Comparison of ENCODE assay signal across 9 mouse cellular contexts in genomic region chr2:129879817-129880216, GRCm38 (mm10).
DNase-seq lines count a peak whose midpoint lies in the region; ATAC-seq and TF ChIP-seq lines count a peak whose summit lies in the region.
"Had no signal": no experiment of that assay in that cellular context is flagged by ENCODE, and none has a peak within 500 bp of the region (broad histone marks: within the 10 kb centered on the region; RNA-seq: fewer than 3 reads in every experiment).

No protein-coding gene starts in this region.

- H3K36me3 ChIP-seq in kidney, embryonic 14.5 days (ENCODE audit: control insufficient read depth, insufficient read depth, low read length): no peaks in the 10 kb centered on the region
- H3K36me3 ChIP-seq in forebrain, embryonic 12.5 days (replicated peaks): no peaks in the 10 kb centered on the region
- H3K36me3 ChIP-seq: limb, embryonic 13.5 days had no signal

- no peak for TF ChIP-seq POLR2A in bone marrow macrophage, adult 2 months (IDR thresholded peaks at IDR 0.05; ENCODE audit: borderline replicate concordance, low read depth, low read length)

- H3K27me3 ChIP-seq in kidney, embryonic 14.5 days (ENCODE audit: control insufficient read depth, insufficient read depth, low read length): no peaks in the 10 kb centered on the region
- H3K27me3 ChIP-seq in forebrain, embryonic 12.5 days: no peaks in the 10 kb centered on the region
- H3K27me3 ChIP-seq: limb, embryonic 13.5 days had no signal

- H3K4me1 ChIP-seq in kidney, embryonic 14.5 days (ENCODE audit: control insufficient read depth, insufficient read depth, low read length): no peaks in the 10 kb centered on the region
- peaks cover 5% of the 10 kb centered on the region; the same call in 1 of the 2 replicates for H3K4me1 ChIP-seq in bone marrow macrophage, adult 2 months (ENCODE audit: control insufficient read depth, insufficient read depth, low read length)
- H3K4me1 ChIP-seq in forebrain, embryonic 12.5 days: no peaks in the 10 kb centered on the region
- H3K4me1 ChIP-seq: limb, embryonic 13.5 days had no signal

- intact Hi-C loops in left cerebral cortex, postnatal 36 days (cut with DNase I): loop anchor here (5.0 kb wide), 1 partner anchor 287 kb away; no protein-coding TSS in a partner anchor

- H3K27ac ChIP-seq in kidney, embryonic 14.5 days (ENCODE audit: low read depth, low read length): no peak overlapping the region
- H3K27ac ChIP-seq in bone marrow macrophage, adult 2 months (ENCODE audit: insufficient read depth, low read depth, low read length): no peak overlapping the region
- no peak overlapping the region for H3K27ac ChIP-seq in forebrain, embryonic 12.5 days
- H3K27ac ChIP-seq: limb, embryonic 13.5 days had no signal

- H3K9me3 ChIP-seq in kidney, embryonic 14.5 days (ENCODE audit: control insufficient read depth, low read length): no peaks in the 10 kb centered on the region
- no peaks in the 10 kb centered on the region for H3K9me3 ChIP-seq in forebrain, embryonic 12.5 days
- H3K9me3 ChIP-seq: limb, embryonic 13.5 days had no signal

- no peak overlapping the region for H3K4me3 ChIP-seq in kidney, embryonic 14.5 days (ENCODE audit: low read length)
- no peak overlapping the region for H3K4me3 ChIP-seq in bone marrow macrophage, adult 2 months (ENCODE audit: insufficient read depth, low read length)
- no peak overlapping the region for H3K4me3 ChIP-seq in forebrain, embryonic 12.5 days (replicated peaks)
- H3K4me3 ChIP-seq: limb, embryonic 13.5 days had no signal

- DNase-seq in kidney, adult 11 months: peak; percentile 21
- peak; percentile 20 for DNase-seq in induced T-regulatory cell, adult 2 months (ENCODE audit: low read depth)
- peak; percentile 57 to 61 for DNase-seq in left cerebral cortex, postnatal 36 days (ENCODE audit: low spot score in 2 of 2)
- DNase-seq in naive thymus-derived CD4-positive, alpha-beta T cell, adult 2 months (ENCODE audit: low read depth): peak; percentile 5
- DNase-seq in testis, postnatal 14 days (ENCODE audit: low spot score): peak; percentile 15

- H3K9ac ChIP-seq in kidney, embryonic 14.5 days (ENCODE audit: low read depth, low read length): no peak overlapping the region
- no peak overlapping the region for H3K9ac ChIP-seq in forebrain, embryonic 12.5 days
- H3K9ac ChIP-seq: limb, embryonic 13.5 days had no signal

- H3K4me2 ChIP-seq in kidney, embryonic 14.5 days (replicated peaks; ENCODE audit: low read depth, low read length): no peak overlapping the region
- H3K4me2 ChIP-seq in forebrain, embryonic 12.5 days: no peak overlapping the region
- H3K4me2 ChIP-seq: limb, embryonic 13.5 days had no signal

- TF ChIP-seq CTCF in bone marrow macrophage, adult 2 months (IDR thresholded peaks at IDR 0.05; ENCODE audit: low read depth, low read length): peak; percentile 62; the same call in 1 of the 2 replicates

- WGBS in kidney, embryonic 14.5 days: 47% methylated on average over 3 of the region's 3 CpGs
- 45% methylated on average over 3 of the region's 3 CpGs for WGBS in forebrain, embryonic 12.5 days

- ATAC-seq in kidney, embryonic 14.5 days (ENCODE audit: low FRiP score, low TSS enrichment): no peak
- peak; percentile 30; the same call in 1 of the 2 replicates for ATAC-seq in forebrain, embryonic 12.5 days (ENCODE audit: low FRiP score)

Comparison
In these comparisons a context has a peak if more than half of its experiments do, and no peak if none do; other contexts are left out.
1. DNase-seq: peak in every context shown above with its lines; median percentile 59 in left cerebral cortex, postnatal 36 days; 21 in kidney, adult 11 months; 20 in induced T-regulatory cell, adult 2 months; 15 in testis, postnatal 14 days; 5 in naive thymus-derived CD4-positive, alpha-beta T cell, adult 2 months.